Mouse (Mus musculus) ES-Bruce4 (cell line): ENCODE data around the gene Cygb.

Source experiments
- CTCF ChIP-seq: IDR thresholded peaks from one replicate; pipeline ENCODE4 v1.8.1; 2011; ENCODE audit warnings: low read depth, low read length
- EP300 ChIP-seq: IDR thresholded peaks from 2 replicates; pipeline ENCODE4 v1.6.1; 2011; ENCODE audit warnings: low read depth, low read length; ENCODE audit not compliant: insufficient read depth
- POLR2A ChIP-seq: IDR thresholded peaks from one replicate; pipeline ENCODE4 v1.8.1; 2011; ENCODE audit warnings: low read length; ENCODE audit not compliant: insufficient read depth

GRCm38 (mm10) chr11:116690701-116691575, 36.8 kb upstream of the Cygb start:
- TF ChIP-seq POLR2A (no peak), CTCF (no peak), EP300 (no peak)
